Mouse (Mus musculus): ENCODE measurements around the gene Limch1.

GRCm38 (mm10) chr5:66888061-66888460 lies 142.4 kb downstream of the Limch1 start:
- TF ChIP-seq CTCF (IDR thresholded peaks at IDR 0.05; ENCODE audit: borderline replicate concordance, control insufficient read depth, extremely low read depth, insufficient read depth, low read length, poor library complexity) (no peak), POLR2A (IDR thresholded peaks at IDR 0.05; ENCODE audit: control insufficient read depth, extremely low read depth, insufficient read depth, low read length, poor library complexity) (no peak)

Measured in thymus, adult 2 months (tissue).